Mouse (Mus musculus) ZHBTc4 (cell line): Measurements from ENCODE around the gene Nrtn.

ENCODE experiments used
- DNase-seq: peaks from one replicate; pipeline ENCODE4 v3.0.0-alpha.2; 2011; ENCODE audit warnings: low read depth, low spot score

Nrtn gene

DNA sequence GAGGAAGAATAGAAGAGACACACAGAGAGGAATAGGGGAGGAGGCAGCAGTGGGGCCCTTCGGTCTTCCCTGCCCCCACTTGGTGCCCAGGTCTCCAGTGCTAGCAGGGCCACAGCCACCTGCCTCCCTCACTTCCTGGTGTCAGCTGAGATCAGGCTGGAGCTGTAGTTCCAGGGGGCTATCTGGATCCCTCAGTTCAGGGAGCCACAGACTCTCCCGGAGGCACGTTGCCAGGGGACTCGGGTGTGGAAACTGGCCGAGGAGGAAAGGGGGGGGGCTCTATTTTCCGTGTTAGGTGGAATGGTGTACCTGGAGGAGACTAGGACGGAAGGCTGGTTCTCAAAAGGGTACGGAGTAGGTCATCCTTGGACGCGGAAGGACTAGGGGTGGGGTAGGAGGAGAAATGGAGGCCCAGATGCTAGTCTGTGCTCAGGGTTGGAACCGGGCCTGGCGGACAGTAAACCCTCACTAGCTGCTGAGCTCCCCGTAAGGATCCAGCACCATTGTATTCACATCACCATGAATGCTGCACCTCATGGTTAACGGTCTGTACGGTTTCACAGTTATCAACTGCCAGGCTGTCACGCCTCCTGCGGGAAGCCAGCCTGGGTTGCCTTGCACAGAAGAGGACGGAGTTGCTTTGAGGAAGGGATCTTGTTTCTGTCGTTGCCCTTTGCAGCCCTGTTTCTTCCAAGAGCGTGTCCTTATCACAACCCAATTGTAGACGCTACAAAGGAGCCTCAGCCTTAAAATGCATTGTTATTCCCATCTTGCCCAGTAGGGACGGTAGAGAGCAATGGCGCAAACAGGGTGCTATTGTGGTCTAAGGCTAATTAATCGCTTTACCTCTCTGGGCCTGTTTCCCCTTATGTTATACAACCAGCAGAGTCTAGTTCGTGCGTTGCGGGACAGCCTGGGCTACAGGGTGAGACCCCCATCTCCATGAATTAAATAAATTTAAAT, 5.7 kb upstream of the Nrtn start:
- peak; percentile 87 for DNase-seq

DNA sequence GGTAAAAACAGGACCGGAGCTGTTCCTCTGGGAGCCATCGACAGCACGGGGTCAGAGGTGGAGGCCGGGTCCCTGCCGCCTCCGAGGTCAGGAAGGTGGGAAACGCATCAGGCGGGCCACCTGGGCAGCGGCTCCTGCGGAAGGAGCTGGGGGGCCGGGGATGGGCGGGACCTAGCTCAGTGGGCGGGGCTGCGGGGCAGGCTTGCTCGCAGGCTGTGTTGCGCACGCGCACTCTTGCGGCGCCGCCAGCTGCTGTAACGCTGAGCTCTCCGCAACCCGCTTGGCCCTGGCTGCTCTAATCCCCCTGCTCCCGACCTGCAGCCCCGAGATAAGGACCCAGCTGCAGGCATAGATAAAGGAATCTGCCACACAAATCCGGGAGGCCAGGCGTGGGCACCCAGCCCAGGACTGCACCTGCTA, 4.7 kb upstream of the Nrtn start:
- DNase-seq: peak; percentile 92

DNA sequence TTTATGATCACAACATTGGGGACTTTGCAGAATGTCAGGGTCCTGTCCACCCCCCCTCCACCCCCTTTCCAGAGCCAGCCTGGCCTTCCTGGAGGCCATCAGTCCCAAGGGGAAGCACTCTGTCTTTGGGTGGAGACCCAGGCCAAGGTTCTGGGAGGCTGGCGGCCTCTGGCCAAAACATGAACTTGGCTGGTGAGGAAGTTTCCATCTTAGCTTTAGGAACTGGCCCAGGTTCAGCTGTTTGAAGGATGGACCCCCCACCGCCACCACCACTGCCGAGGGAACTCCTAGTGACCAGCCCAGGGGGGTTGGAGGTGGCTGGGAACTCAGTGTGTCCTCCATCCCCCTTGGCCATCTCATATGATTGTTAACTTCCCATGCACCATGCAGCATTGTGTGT, 3.7 kb upstream of the Nrtn start:
- no peak for DNase-seq

DNA sequence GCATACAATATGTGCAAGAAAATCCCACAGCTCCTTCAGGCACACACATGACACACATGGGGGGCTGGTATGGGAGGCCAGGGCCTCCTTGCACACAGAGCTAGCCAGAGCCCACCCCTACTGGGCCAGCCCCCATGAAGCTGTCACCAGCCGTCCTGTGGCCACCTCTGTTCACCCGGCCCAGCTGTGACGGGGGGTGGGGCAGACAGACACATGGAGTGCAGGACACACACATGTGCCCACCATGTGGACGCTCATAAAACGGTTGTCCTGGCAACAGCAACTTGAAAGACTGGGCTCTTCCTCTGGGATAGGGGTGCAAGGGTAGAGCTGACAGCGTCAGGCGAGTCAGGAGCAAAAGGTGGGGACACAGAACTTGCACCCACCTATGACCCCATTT, 1.9 kb upstream of the Nrtn start:
- DNase-seq: no peak

DNA sequence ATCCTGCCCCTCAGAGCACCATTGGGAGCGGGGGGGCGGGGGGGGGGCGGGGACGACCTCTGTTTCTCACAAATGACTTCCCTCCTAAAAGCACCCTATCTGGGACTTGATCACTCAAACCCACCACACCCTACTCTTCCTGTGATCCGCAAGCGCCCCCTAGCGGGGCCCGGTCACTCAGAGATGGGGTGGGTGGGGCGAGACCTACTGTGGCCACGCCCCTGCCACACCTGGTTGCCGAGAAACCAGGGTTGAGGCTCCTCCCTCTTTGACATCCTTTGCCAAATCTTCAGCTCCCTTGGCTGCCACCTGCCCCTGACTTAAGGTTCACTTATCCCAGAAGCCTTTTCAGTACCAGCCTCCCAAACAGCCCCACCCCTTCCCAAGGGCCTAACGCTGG, 802 bp upstream of the Nrtn start:
- DNase-seq: peak; percentile 95

DNA sequence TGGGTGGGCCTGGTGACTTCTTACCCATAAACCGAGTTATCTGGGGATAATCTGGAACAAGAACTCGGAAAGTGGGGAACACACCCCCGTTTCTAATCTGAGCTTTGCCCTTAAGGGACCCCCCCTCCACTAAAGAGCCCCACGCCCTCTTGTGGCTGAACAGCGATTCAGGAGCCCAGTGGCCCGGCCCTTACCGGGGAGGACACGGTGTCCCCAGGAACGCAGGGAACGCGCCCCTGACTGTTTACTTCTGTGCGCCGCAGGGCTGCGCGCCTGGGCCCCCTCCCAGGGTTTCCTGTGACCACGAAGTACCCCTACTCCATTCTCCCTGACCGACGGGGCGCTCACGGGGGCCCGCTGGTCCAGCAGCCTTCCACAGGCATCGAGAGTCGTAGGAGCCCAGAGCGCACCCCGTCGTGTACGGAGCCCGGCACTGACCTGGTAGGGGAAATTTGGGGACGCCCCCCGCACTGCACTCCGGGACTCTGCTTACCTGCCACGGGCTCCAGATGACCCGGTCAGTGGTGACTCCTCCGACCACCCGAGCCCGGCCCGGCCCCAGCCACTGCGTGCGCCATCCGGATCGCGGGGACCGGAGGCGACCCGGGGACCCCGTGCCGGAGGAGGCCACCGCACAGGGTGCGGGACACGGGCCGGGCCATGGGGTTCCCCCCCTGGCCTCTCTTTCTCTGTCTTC, 479 bp downstream of the Nrtn start:
- DNase-seq: no peak

DNA sequence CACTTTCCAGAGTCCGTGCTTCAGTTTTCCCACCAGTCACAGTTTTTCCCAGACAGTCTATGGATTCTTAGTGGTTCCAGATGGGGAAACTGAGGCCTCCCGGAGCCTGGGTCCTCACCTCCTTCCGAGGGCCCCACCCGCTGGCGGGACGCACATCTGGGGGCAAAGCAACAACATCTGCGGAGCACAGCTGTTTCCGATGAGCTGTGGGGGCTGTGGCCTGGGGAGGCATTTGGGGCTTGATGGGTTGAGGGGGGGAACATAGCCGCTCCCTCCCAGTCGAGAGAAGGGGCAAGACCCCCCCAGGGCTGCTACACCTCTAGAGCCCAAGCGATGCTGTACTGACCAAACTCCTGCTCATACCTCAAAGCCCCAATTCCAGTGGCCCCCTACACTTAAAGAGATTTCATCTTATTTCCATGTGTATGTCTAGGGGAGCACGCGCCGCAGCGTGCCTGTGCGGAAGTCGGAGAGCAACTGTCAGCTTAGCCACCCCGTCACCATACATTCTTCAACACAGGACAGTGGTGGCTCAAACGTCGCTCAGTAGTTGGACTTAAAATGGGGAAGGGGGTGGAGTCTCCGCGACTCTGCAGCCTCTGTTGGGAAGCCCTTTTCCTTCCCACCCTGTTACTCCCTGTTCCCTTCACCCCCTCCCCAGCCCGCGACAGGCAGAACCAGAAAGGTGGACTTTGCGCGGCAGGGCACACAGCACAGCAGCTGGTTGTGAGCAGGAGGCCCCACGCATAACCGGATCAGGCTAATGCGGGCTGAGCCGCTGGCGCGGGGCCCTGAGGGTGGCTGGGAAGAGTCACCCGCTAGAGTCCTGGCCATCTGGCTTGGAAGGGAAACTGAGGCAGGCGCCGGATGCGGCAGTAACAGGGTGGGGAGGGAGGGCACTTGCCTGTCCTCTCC, 2.8 kb downstream of the Nrtn start:
- peak; percentile 53 for DNase-seq

DNA sequence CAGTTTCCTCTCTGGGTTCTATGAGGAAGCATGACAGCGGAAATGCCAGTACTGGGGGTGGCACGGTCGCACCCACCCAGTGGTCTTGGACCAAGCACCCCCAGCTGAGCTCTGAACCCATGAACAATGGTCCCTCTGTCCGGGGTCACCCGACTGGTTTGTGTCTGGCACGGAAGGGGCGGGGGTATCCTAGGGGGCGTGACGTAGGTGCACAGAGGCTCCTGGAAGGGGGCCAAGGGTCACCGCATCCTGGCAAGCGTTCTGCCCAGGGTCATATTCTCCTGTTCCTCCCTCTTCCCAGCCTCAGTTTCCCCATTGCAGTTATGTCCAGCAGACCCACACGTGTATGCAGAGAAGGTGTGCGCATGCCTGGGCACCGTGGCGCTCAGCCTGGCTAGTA, 3.9 kb downstream of the Nrtn start:
- DNase-seq: no peak

DNA sequence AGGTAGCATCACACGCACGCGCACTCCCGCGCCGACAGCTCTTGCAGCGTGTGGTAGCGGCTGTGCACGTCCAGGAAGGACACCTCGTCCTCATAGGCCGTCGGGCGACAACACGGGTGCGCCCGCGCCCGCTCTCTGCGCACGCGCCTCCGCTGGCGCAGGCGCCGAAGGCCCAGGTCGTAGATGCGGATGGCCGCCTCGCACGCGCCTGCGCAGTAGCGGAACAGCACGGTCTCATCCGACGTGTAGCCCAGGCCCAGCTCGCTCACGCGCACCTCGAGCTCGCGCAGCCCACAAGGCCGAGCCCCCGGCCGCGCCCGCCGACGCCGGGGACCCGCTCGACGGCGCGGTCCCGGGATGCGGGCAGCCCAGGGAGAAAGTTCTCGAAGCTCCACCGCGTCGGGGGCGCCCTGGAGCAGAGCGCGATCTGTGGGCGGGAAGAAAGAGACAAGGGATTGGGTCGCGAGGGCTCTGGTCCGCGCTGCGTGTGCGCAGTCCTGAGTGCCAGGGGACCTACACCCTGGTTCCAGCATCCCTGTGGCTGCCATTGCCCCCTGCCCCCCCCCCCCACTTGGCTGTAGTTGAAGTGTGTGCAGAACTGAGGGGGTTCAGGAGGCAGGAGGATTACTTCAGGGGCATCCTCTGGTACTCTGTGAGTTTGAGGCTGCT, 5.8 kb downstream of the Nrtn start:
- DNase-seq: peak; percentile 95

DNA sequence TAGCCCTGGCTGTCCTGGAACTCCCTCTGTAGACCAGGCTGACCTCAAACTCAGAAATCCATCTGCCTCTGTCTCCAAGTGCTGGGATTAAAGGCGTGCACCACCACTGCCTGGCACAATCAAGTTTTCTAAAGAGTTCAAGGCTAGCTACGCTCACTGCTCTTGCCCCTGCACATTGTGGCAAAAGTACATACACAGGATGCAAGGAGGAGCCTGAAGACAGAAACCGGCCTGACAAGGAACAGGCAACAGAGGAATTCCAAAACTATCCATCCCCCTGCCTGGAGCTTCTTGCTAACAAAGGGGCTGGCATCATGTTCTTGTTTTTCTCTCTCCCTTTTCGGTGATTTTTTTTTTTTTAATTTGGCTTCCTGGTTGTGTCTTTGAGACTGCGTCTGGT, 13.2 kb downstream of the Nrtn start:
- DNase-seq: no peak

DNA sequence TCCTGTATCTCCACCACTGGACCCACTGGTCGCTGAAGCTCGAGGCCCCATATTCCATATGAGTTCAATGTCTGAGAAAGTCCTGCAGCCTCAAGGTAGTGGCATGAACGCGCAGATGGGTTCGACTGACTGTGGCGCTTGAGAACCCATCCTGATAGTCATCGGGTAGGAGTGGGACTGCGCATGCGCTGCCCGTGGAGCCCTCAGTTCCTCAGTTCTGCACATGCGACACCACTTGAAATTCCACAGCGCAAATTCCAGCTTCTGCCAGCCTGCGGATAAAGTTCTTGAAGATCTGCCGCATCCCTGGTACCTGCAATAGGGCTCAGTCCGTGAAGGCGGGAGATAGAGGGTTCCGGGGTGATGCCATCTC, 16.6 kb downstream of the Nrtn start:
- DNase-seq: peak; percentile 87

DNA sequence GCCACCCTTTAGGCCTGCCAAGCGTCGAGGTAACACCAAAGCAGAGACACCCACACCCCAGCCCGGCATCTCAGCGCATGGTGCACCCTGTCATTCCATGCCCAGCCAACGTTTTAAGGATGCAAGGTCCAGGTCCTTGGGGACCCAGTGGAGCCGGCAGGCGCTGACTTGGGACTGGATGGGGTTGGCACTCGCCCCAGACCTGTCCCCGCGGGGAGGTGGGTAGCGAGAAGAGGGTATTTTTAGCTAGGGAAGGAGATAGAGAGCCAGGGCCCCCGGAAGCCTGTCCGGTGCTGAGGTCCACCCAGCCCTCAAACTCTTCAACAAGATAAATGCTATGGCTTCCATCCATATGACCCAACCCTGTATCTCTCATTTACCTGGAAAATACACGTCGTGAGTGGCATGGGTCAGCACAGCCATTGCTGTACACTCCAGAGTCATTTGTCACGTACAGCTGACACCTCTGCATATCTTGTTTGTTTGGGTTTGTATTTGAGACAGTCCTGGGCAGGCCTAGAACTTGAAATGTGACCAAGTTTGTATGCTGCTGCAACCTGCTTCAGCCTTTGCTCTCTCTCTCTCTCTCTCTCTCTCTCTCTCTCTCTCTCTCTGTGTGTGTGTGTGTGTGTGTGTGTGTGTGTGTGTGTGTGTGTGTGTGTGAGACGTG, 17.1 kb downstream of the Nrtn start:
- no peak for DNase-seq

DNA sequence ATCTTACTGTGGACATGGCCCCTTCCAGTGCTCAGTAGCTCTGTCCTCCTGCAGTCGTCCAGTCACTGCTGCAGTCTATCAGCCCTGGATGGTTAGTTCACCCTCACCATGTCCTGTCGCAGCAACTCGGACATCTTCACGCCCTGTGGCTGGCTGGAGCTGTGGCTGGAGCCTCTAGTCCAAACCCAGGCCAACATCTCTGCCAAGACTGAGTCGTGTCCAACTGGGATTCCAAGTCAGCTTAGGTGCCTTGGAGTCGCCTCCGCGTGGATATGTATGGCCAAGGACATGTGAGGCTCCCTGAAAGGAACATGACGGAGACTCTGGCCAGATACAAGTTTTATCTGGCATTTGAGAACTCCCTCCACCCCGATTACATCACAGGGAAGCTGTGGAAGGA, 19.1 kb downstream of the Nrtn start:
- no peak for DNase-seq

DNA sequence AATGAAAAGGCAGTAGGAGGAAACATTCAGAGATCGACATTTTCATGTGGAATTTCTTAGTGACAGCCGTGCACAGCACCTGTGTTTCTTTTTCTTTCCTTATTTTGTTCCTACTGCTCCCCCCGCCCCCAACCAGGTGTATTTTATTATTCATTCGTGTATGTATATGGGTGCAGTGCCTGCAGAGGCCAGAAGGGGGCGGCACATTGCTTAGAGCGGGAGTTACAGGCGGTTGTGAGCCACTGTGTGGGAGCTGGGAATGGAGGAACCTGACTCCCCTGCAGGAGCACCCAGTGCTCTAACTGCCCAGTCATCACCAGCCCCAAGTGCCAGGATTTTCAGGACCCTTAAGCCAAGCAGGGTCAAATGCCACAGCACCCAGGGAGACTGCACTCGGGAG, 20.8 kb downstream of the Nrtn start:
- peak; percentile 85 for DNase-seq

DNA sequence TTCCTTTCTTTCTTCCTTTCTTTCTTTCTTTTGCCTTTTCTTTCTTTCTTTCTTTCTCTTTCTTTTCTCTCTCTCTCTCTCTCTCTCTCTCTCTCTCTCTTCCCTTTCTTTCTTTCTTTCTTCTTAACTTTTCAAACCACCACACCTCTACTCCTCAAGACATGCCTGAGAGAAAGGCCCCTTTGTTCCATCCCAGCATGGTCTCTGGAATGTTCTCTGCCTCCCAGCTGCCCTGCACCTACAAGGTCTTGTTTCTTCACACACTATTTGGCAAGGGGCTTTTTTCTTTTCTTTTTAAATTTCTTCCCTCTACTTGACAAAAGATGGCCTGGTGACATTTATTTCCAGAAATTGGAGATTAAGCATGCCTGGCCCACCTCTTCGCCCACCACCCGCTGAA, 27.7 kb downstream of the Nrtn start:
- peak; percentile 63 for DNase-seq

DNA sequence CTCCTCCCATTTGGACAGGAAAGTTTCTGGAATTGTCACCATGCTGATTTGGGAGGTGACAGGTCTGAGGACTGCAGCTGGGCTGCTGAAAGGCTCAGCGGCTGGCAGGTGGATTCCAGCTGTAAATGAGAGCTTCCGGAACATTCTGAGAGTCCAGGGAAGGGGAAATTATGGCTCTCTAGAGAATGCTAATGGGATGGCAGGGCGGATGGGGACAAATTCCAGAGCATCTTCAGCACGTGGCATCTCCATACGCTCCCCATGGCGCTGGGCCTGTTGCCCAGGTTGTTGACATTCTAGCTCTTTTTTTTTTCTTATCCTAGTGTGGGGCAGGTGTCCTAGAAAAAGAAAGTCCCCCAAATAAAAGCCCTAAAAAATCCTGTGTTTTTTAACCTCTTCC, 28.2 kb downstream of the Nrtn start:
- peak; percentile 44 for DNase-seq

DNA sequence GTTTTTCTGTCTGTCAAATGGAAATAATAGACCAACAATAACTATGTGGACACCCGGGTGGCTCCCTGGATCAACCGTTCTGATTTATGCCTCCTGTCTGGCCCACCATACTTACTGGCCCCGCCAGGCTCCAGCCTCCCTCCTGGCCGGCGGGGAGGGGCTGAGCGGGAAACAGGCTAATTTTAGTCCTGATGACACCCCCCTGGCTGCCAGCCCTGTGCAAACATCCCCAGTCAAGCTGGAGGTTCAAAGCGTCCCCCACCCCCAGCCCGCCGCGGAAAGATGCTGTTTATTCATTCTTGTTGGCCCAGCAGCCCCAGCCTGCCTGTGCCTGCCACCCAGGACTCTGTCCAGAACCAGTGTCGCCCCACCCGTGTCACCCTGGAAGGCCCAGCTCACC, 29.2 kb downstream of the Nrtn start:
- DNase-seq: no peak

DNA sequence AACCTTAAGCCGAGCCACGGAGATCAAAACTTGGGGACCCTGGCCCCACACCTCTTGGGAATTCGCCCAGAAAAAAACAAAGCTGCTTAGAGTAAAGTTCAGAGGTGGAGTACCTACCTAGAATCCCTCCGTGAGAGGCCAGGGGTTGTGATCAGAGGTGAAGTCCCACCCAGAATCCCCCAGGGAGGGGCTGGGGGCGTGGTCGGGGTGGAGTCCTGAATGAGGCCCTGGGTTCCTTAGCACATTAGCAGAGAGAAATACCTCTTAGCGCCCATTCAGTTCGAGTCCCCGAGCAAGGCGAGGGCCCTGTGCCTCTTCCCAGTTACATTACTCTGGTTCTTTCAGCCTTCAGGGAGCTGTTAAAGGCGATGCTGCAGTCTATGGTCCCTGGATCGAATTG, 29.7 kb downstream of the Nrtn start:
- peak; percentile 85 for DNase-seq

DNA sequence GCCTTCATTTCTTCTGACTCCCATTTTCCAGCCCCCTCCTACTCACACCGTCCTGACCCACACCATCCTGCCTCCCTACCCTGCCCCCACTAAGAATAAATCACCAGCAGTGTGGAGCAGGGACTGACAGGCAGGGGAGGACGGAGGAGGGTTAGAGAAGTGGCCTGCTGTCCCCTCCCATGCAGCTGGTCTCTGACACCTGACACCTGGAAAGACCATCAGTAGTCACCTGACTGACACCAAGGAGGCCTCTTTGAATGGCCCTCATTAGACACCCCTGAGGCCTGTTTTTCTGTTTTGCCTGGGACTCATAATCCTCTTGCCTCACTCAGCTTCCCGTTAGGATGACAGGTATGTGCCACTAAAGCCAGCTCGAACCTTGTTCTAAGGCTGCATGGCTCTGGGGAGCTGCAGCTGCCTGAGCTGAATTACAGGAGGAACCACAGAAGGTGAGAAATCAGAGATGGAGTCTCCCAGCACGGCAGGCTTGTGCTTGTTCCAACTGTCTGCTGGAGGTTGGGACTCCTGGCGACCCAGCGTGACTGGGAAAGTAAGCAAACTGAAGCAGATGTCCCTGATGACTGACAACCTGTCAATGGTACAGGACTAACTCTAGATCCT, 30.2 kb downstream of the Nrtn start:
- no peak for DNase-seq

DNA sequence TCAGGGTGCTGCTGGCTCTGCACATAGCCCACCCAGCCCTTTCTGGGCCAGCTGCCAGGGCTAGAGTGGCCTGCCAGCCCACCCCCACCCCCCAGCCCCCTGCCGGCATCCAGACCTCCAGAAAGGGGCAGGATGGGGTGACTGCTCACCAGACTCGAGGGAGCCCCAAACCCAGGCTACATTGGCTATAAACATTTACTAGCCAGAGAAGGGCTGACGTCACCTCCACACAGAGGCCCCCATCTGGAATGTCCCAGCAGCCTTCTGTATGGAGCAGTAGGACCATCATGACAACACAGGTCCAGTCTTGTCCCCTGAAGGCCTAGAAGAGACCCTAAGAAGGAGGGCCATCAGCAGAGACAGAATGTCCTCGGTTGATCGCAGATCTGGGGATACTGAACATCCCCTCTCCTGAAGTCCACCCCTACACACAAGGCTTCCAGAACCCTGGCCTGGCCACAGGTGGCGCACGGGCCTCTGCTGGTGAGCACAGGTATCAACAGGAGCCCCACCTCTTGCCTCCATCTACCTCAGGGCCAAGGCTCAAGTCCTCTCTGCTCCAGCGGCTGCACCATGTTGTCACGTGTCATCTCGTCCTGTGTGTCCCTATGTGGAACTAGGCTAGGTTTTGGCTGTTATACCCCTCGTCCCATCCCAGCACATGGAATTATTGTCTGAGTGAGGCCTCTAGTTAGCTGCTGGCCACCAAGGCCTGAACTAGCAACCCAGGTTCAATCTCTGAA, 33.7 kb downstream of the Nrtn start:
- DNase-seq: peak; percentile 42
